Mouse (Mus musculus) neural tube, embryonic 13.5 days (tissue): ENCODE measurements around the gene Prr18. TPM values are rescaled to one million over a fixed set of nuclear protein-coding genes. Genes with fewer than 3 reads are reported as not detected.
"Not testable (repeated sequence)": the region's sequence is repeated elsewhere in the genome, so short reads cannot be mapped to it uniquely, and the experiment has no call there.

Source experiments
- ATAC-seq: fragments of 200-750 bp; cut with Nextera tagmentation; 2 replicates; pipeline ENCODE4 v1.8.0; 2017; ENCODE audit warnings: low read depth, mild to moderate bottlenecking, moderate TSS enrichment, moderate library complexity
- H3K27ac ChIP-seq: fragments of 300-500 bp; sonication (generic); replicated peaks from 2 replicates; pipeline ENCODE4 v1.5.1; 2015; ENCODE audit warnings: moderate library complexity, mild to moderate bottlenecking, inconsistent platforms
- H3K27me3 ChIP-seq: fragments of 300-500 bp; sonication (generic); 2 replicates; pipeline ENCODE4 v1.6.1; 2015; ENCODE audit warnings: mild to moderate bottlenecking, inconsistent platforms
- H3K36me3 ChIP-seq: fragments of 300-500 bp; sonication (generic); 2 replicates; pipeline ENCODE4 v1.6.1; 2015; ENCODE audit warnings: mild to moderate bottlenecking, inconsistent platforms
- H3K4me1 ChIP-seq: fragments of 300-500 bp; sonication (generic); replicated peaks from 2 replicates; pipeline ENCODE4 v1.6.1; 2015; ENCODE audit warnings: inconsistent platforms
- H3K4me2 ChIP-seq: fragments of 300-500 bp; sonication (generic); 2 replicates; pipeline ENCODE4 v1.6.1; 2015; ENCODE audit warnings: inconsistent platforms, mild to moderate bottlenecking, moderate library complexity
- H3K4me3 ChIP-seq: fragments of 300-500 bp; sonication (generic); 2 replicates; pipeline ENCODE4 v1.5.1; 2015; ENCODE audit warnings: mild to moderate bottlenecking, inconsistent platforms
- H3K9ac ChIP-seq: fragments of 300-500 bp; sonication (generic); 2 replicates; pipeline ENCODE4 v1.6.1; 2015; ENCODE audit warnings: moderate library complexity, mild to moderate bottlenecking, inconsistent platforms
- H3K9me3 ChIP-seq: fragments of 300-500 bp; sonication (generic); 2 replicates; pipeline ENCODE4 v1.6.1; 2016; ENCODE audit warnings: inconsistent platforms
- WGBS: fragments of 180-500 bp; shearing (Covaris S2); methylation state at CpG from one replicate; pipeline ENCODE4 v1.1.7; 2015; 5-methylcytosine and 5-hydroxymethylcytosine counted together
- polyA plus RNA-seq: library from polyadenylated mRNA; unstranded; fragments of >200 nt; fragmentation: Nextera tagmentation; extraction: Ambion mirVana; gene quantifications from 2 replicates; pipeline ENCODE4 v1.2.1, GENCODE M21; 2015

Gene Prr18
- polyA plus RNA-seq, 1 experiment from 2014 or later, result 9.8 TPM

- H3K27ac ChIP-seq, result peak within 1 kb of the TSS; percentile 85
- under 1% methylated on average over 52 of the region's 54 CpGs for WGBS
- H3K4me3 ChIP-seq, result peak within 1 kb of the TSS; percentile 89
- ATAC-seq, result peak; percentile 94
- peaks cover 3% of the 10 kb centered on the region; the same call in 1 of the 2 replicates for H3K36me3 ChIP-seq
- H3K9ac ChIP-seq, result peak within 1 kb of the TSS; percentile 92
- H3K27me3 ChIP-seq, result peaks cover 6% of the 10 kb centered on the region; the same call in 1 of the 2 replicates
- H3K4me2 ChIP-seq, result peak within 1 kb of the TSS; percentile 84
- H3K4me1 ChIP-seq, result peaks cover 26% of the 10 kb centered on the region
- no peaks in the 10 kb centered on the region for H3K9me3 ChIP-seq
Observed at GRCm38 (mm10) chr17:8310838-8311614, 26.2 kb upstream of the Prr18 start, which contains the start of gene Sft2d1. TSS of gene Sft2d1 (plus strand) at chr17:8311102.

- WGBS, result 48% methylated on average over 3 of the region's 3 CpGs
- no peak for ATAC-seq
Observed at GRCm38 (mm10) chr17:8311751-8312150, 25.5 kb upstream of the Prr18 start.

GRCm38 (mm10) chr17:8313976-8314375 lies 23.3 kb upstream of the Prr18 start:
- Histone ChIP-seq H3K4me3 (no peak overlapping the region), H3K4me1 (peaks cover 26% of the 10 kb centered on the region), H3K9ac (no peak overlapping the region), H3K36me3 (peaks cover 3% of the 10 kb centered on the region; the same call in 1 of the 2 replicates), H3K4me2 (no peak overlapping the region), H3K9me3 (no peaks in the 10 kb centered on the region), H3K27ac (no peak overlapping the region), H3K27me3 (no peaks in the 10 kb centered on the region)
- 85% methylated on average over 3 of the region's 3 CpGs for WGBS
- no peak for ATAC-seq

More at GRCm38 (mm10) chr17:8311751-8312150, 25.5 kb upstream of the Prr18 start:
- Histone ChIP-seq H3K27me3 (peaks cover 6% of the 10 kb centered on the region; the same call in 1 of the 2 replicates), H3K4me3 (peak overlapping the region; percentile 89), H3K4me1 (peaks cover 26% of the 10 kb centered on the region), H3K27ac (no peak overlapping the region), H3K4me2 (peak overlapping the region; percentile 84), H3K36me3 (peaks cover 3% of the 10 kb centered on the region; the same call in 1 of the 2 replicates), H3K9ac (peak overlapping the region; percentile 92), H3K9me3 (no peaks in the 10 kb centered on the region)

- Histone ChIP-seq H3K27ac (no peak overlapping the region), H3K9ac (no peak overlapping the region), H3K27me3 (no peaks in the 10 kb centered on the region), H3K4me3 (no peak overlapping the region), H3K4me2 (no peak overlapping the region), H3K36me3 (peaks cover 7% of the 10 kb centered on the region), H3K4me1 (peaks cover 23% of the 10 kb centered on the region), H3K9me3 (no peaks in the 10 kb centered on the region)
- 97% methylated on average over 1 of the region's 1 CpGs for WGBS
- ATAC-seq, result no peak
Observed at GRCm38 (mm10) chr17:8316251-8316650, 21.0 kb upstream of the Prr18 start.

GRCm38 (mm10) chr17:8326877-8327276 lies 10.4 kb upstream of the Prr18 start:
- not testable (repeated sequence) for H3K9ac ChIP-seq, H3K4me1 ChIP-seq, H3K4me2 ChIP-seq, H3K27me3 ChIP-seq, H3K9me3 ChIP-seq, ATAC-seq, H3K4me3 ChIP-seq, H3K27ac ChIP-seq
- WGBS, result 83% methylated on average over 10 of the region's 11 CpGs
- peaks cover 45% of the 10 kb centered on the region for H3K36me3 ChIP-seq

GRCm38 (mm10) chr17:8328511-8329174 lies 8.6 kb upstream of the Prr18 start:
- Histone ChIP-seq H3K27me3 (no peaks in the 10 kb centered on the region), H3K4me3 (no peak overlapping the region), H3K4me1 (no peaks in the 10 kb centered on the region), H3K27ac (no peak overlapping the region), H3K4me2 (no peak overlapping the region), H3K9me3 (no peaks in the 10 kb centered on the region), H3K36me3 (peaks cover 31% of the 10 kb centered on the region), H3K9ac (no peak overlapping the region)
- no peak for ATAC-seq
- WGBS, result 66% methylated on average over 7 of the region's 7 CpGs

- Histone ChIP-seq H3K27ac (no peak overlapping the region), H3K36me3 (peaks cover 19% of the 10 kb centered on the region), H3K4me2 (no peak overlapping the region), H3K4me1 (no peaks in the 10 kb centered on the region), H3K9ac (no peak overlapping the region), H3K27me3 (no peaks in the 10 kb centered on the region), H3K4me3 (no peak overlapping the region), H3K9me3 (no peaks in the 10 kb centered on the region)
- WGBS, result 76% methylated on average over 5 of the region's 5 CpGs
- ATAC-seq, result no peak
Observed at GRCm38 (mm10) chr17:8330602-8331001, 6.7 kb upstream of the Prr18 start.

GRCm38 (mm10) chr17:8339666-8340374 lies 2.6 kb downstream of the Prr18 start:
- no peaks in the 10 kb centered on the region for H3K36me3 ChIP-seq
- ATAC-seq, result no peak; the same call in 1 of the 2 replicates
- peak overlapping the region; percentile 86 for H3K27ac ChIP-seq
- peaks cover 43% of the 10 kb centered on the region for H3K4me1 ChIP-seq
- peak overlapping the region; percentile 73 for H3K4me3 ChIP-seq
- H3K9ac ChIP-seq, result peak overlapping the region; percentile 94
- H3K9me3 ChIP-seq, result no peaks in the 10 kb centered on the region
- peaks cover 33% of the 10 kb centered on the region for H3K27me3 ChIP-seq
- peak overlapping the region; percentile 98 for H3K4me2 ChIP-seq
- WGBS, result 18% methylated on average over 8 of the region's 8 CpGs

GRCm38 (mm10) chr17:8340407-8341359 lies 3.4 kb downstream of the Prr18 start:
- ATAC-seq, result peak; percentile 87
- Histone ChIP-seq H3K4me1 (peaks cover 43% of the 10 kb centered on the region), H3K9me3 (no peaks in the 10 kb centered on the region), H3K9ac (peak overlapping the region; percentile 94), H3K27ac (peak overlapping the region; percentile 86), H3K4me3 (peak overlapping the region; percentile 73), H3K27me3 (peaks cover 33% of the 10 kb centered on the region), H3K4me2 (peak overlapping the region; percentile 98), H3K36me3 (no peaks in the 10 kb centered on the region)
- WGBS, result 1% methylated on average over 79 of the region's 92 CpGs

- peak overlapping the region; percentile 98 for H3K4me2 ChIP-seq
- H3K27ac ChIP-seq, result peak overlapping the region; percentile 86
Observed at GRCm38 (mm10) chr17:8341360-8341963, 4.2 kb downstream of the Prr18 start.

More at GRCm38 (mm10) chr17:8341360-8341963, 4.2 kb downstream of the Prr18 start:
- Histone ChIP-seq H3K36me3 (no peaks in the 10 kb centered on the region), H3K9me3 (no peaks in the 10 kb centered on the region), H3K4me3 (peak overlapping the region; percentile 73), H3K27me3 (peaks cover 33% of the 10 kb centered on the region), H3K4me1 (peaks cover 43% of the 10 kb centered on the region), H3K9ac (peak overlapping the region; percentile 94)
- WGBS, result 9% methylated on average over 46 of the region's 46 CpGs
- peak; percentile 38 for ATAC-seq
